24 mouse cellular contexts compared by ENCODE assay signal in the genomic region with DNA sequence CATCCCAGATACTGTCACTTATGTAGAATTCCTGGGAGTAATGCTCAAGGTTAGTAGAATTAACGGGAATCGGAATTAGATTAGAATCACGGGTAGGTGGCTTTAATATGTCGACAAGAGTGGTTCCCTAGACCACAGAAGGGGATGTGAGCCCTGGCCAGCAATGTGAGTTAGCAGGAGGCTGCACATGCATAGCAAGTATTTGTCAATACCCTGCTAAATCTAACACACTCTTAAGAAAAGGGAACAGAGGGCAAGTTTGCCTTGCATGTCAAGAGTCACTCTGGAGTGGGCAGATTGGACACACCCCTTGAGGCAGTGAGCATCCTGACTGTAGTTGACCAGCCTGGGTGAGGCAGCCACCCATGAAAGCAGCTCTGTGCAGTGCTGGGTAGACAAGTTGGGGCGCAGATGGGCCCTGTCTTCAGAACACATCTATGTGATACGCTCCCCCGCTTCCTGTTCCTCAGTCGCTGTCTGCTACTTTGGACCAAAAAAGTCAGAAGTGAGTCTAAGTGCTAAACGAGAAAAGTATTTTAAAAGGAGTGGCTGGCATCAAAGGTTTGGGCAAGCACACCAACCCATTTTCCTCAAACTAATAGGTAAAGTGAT.
DNase-seq lines count a peak whose midpoint lies in the region; ATAC-seq lines count a peak whose summit lies in the region.
"Had no signal": no experiment of that assay in that cellular context is flagged by ENCODE, and none has a peak within 500 bp of the region (broad histone marks: within the 10 kb centered on the region; RNA-seq: fewer than 3 reads in every experiment).

No protein-coding gene starts in this region.

- peak; percentile 65; the same call in 1 of the 2 replicates for ATAC-seq in frontal cortex, adult (ENCODE audit: low TSS enrichment)
- ATAC-seq in midbrain, embryonic 15.5 days (replicated peaks) = no peak
- ATAC-seq in midbrain, embryonic 14.5 days (ENCODE audit: low FRiP score, low TSS enrichment) = no peak
- peak; percentile 74 for ATAC-seq in megakaryocyte, adult 5-6 weeks (ENCODE audit: poor library complexity, severe bottlenecking)
- ATAC-seq: CD4-positive, CD25-positive, alpha-beta regulatory T cell, adult 4 months; forebrain, embryonic 16.5 days; hindbrain, embryonic 16.5 days had no signal

- WGBS in midbrain, embryonic 15.5 days = 90% methylated on average over 9 of the region's 9 CpGs
- 89% methylated on average over 9 of the region's 9 CpGs for WGBS in midbrain, embryonic 14.5 days

- peaks cover 17% of the 10 kb centered on the region; the same call in 1 of the 2 replicates for H3K4me1 ChIP-seq in midbrain, embryonic 15.5 days
- 0 out of 2 replicates have a peak, but pooled peaks cover 7% of the 10 kb centered on the region for H3K4me1 ChIP-seq in midbrain, embryonic 14.5 days (ENCODE audit: control insufficient read depth, insufficient read depth, low read length)
- H3K4me1 ChIP-seq: embryonic facial prominence, embryonic 13.5 days; heart, embryonic 15.5 days had no signal

- no peak overlapping the region for H3K4me2 ChIP-seq in midbrain, embryonic 15.5 days
- no peak overlapping the region for H3K4me2 ChIP-seq in midbrain, embryonic 14.5 days (ENCODE audit: low read length)
- H3K4me2 ChIP-seq: embryonic facial prominence, embryonic 13.5 days; forebrain, embryonic 12.5 days; heart, embryonic 11.5 days; heart, embryonic 15.5 days had no signal

- no peak overlapping the region for H3K4me3 ChIP-seq in midbrain, embryonic 15.5 days
- H3K4me3 ChIP-seq in midbrain, embryonic 14.5 days (replicated peaks; ENCODE audit: low read depth, low read length) = no peak overlapping the region
- H3K4me3 ChIP-seq: embryonic facial prominence, embryonic 13.5 days; forebrain, embryonic 12.5 days; gastrocnemius, adult 2 months; heart, embryonic 15.5 days had no signal

- no peak overlapping the region for H3K9ac ChIP-seq in midbrain, embryonic 15.5 days
- no peak overlapping the region for H3K9ac ChIP-seq in midbrain, embryonic 14.5 days (replicated peaks; ENCODE audit: low read length)
- H3K9ac ChIP-seq: embryonic facial prominence, embryonic 13.5 days; forebrain, embryonic 12.5 days; heart, embryonic 15.5 days had no signal

- no peaks in the 10 kb centered on the region for H3K27me3 ChIP-seq in midbrain, embryonic 15.5 days (replicated peaks)
- H3K27me3 ChIP-seq in midbrain, embryonic 14.5 days (ENCODE audit: control insufficient read depth, insufficient read depth, low read length) = no peaks in the 10 kb centered on the region
- H3K27me3 ChIP-seq: embryonic facial prominence, embryonic 13.5 days; forebrain, embryonic 12.5 days had no signal

- no peaks in the 10 kb centered on the region for H3K9me3 ChIP-seq in midbrain, embryonic 15.5 days
- no peaks in the 10 kb centered on the region for H3K9me3 ChIP-seq in midbrain, embryonic 14.5 days (ENCODE audit: control insufficient read depth, low read length)
- H3K9me3 ChIP-seq: embryonic facial prominence, embryonic 13.5 days; forebrain, embryonic 12.5 days; heart, embryonic 15.5 days had no signal

- peak overlapping the region; percentile 67 for H3K27ac ChIP-seq in midbrain, embryonic 15.5 days
- H3K27ac ChIP-seq in midbrain, embryonic 14.5 days (replicated peaks; ENCODE audit: low read depth, low read length) = no peak overlapping the region
- H3K27ac ChIP-seq: embryonic facial prominence, embryonic 13.5 days; forebrain, embryonic 12.5 days; gastrocnemius, adult 2 months; heart, embryonic 15.5 days had no signal

- H3K36me3 ChIP-seq in midbrain, embryonic 15.5 days (replicated peaks) = no peaks in the 10 kb centered on the region
- H3K36me3 ChIP-seq in midbrain, embryonic 14.5 days (ENCODE audit: control insufficient read depth, insufficient read depth, low read length) = peaks cover 5% of the 10 kb centered on the region; the same call in 1 of the 2 replicates
- H3K36me3 ChIP-seq: embryonic facial prominence, embryonic 13.5 days; forebrain, embryonic 12.5 days; G1E; heart, embryonic 15.5 days had no signal

- DNase-seq in frontal cortex, postnatal 10 days (ENCODE audit: low spot score in 2 of 2) = no peak
- peak; percentile 6 for DNase-seq in layer of hippocampus, adult 11-12 months (ENCODE audit: low spot score)
- DNase-seq in layer of hippocampus, postnatal 25 days (ENCODE audit: extremely low spot score in 1 of 2, low spot score in 1 of 2) = no peak
- DNase-seq in midbrain, embryonic 14.5 days = no peak
- DNase-seq in thymus, postnatal 4 days = no peak
- DNase-seq: adrenal gland, adult 8-10 months; B cell, adult 2 months; cerebellum, adult 11 months; cerebellum, adult 8-10 months; gastrocnemius, adult 2 months; gastrocnemius, postnatal 25 days; heart, adult 18-20 months; heart, postnatal 14 days had no signal

Comparison
In these comparisons a context has a peak if more than half of its experiments do, and no peak if none do; other contexts are left out.
1. ATAC-seq: peak in frontal cortex, adult (single experiment) and megakaryocyte, adult 5-6 weeks (single experiment); none in midbrain, embryonic 15.5 days (single experiment) and midbrain, embryonic 14.5 days (single experiment).